Mouse (Mus musculus) heart, adult 2 months (tissue): Measurements from ENCODE around the gene Cope. TPM values are rescaled to one million over a fixed set of nuclear protein-coding genes. Genes with fewer than 3 reads are reported as not detected.
A peak's percentile ranks its signal among the peaks of the same experiment; 100 is the strongest.

Source experiments
- DNase-seq, 2 experiments: peaks; one replicate each; pipeline ENCODE4 v3.0.0; 2021
- H3K27ac ChIP-seq: fragments of 200-600 bp; 2 replicates; pipeline ENCODE4 v1.8.1; 2022
- H3K27me3 ChIP-seq: fragments of 200-500 bp; 2 replicates; pipeline ENCODE4 v1.6.1; 2012; ENCODE audit warnings: mild to moderate bottlenecking, low read length, inconsistent platforms, mixed read lengths; ENCODE audit not compliant: control insufficient read depth, insufficient read depth
- H3K36me3 ChIP-seq: fragments of 200-500 bp; 2 replicates; pipeline ENCODE4 v1.6.1; 2012; ENCODE audit warnings: low read length, inconsistent platforms; ENCODE audit not compliant: control insufficient read depth, insufficient read depth
- H3K4me1 ChIP-seq: fragments of 200-500 bp; 2 replicates; pipeline ENCODE4 v1.6.1; 2011; ENCODE audit warnings: low read length; ENCODE audit not compliant: control insufficient read depth, insufficient read depth
- H3K4me3 ChIP-seq: fragments of 200-600 bp; 2 replicates; pipeline ENCODE4 v1.8.1; 2022
- H3K79me2 ChIP-seq: fragments of 200-500 bp; replicated peaks from 2 replicates; pipeline ENCODE4 v1.6.1; 2012; ENCODE audit warnings: mild to moderate bottlenecking, inconsistent platforms, low read length, moderate library complexity, mixed read lengths; ENCODE audit not compliant: control insufficient read depth, insufficient read depth
- H3K9ac ChIP-seq: fragments of 200-500 bp; 2 replicates; pipeline ENCODE4 v1.6.1; 2012; ENCODE audit warnings: low read depth, mild to moderate bottlenecking, control low read depth, inconsistent platforms, low read length, mixed read lengths
- CTCF ChIP-seq: fragments of 200-600 bp; IDR thresholded peaks from 2 replicates; pipeline ENCODE4 v1.8.1; 2022; ENCODE audit warnings: antibody characterized with exemption, mild to moderate bottlenecking, moderate library complexity
- EP300 ChIP-seq: fragments of 200-500 bp; IDR thresholded peaks from 2 replicates; pipeline ENCODE4 v1.6.1; 2011; ENCODE audit warnings: low read depth, low read length, control low read depth; ENCODE audit not compliant: insufficient read depth
- POLR2A ChIP-seq: fragments of 200-500 bp; IDR thresholded peaks from 2 replicates; pipeline ENCODE4 v1.6.1; 2011; ENCODE audit warnings: mild to moderate bottlenecking, low read depth, low read length, control low read depth; ENCODE audit not compliant: insufficient read depth
- WGBS: fragments of 180-500 bp; shearing (Covaris S2); methylation state at CpG from one replicate; pipeline ENCODE4 v1.1.7; 2018; 5-methylcytosine and 5-hydroxymethylcytosine counted together
- intact Hi-C: fragments of 180-260 bp; cut with DNase I; formaldehyde crosslinking; loops from one replicate; pipeline ENCODE4 v1.15.1; 2025
- polyA plus RNA-seq: library from polyadenylated mRNA; depleted of rRNA; stranded (reverse); fragments of >200 nt; gene quantifications from 2 replicates; pipeline ENCODE4 v1.2.3, GENCODE M21; 2012
- total RNA-seq, 2 experiments: library from RNA; stranded (reverse); gene quantifications; 2 replicates each; pipeline ENCODE4 v1.2.3; 2021

Cope gene
- total and polyA plus RNA-seq, 3 experiments = 147 to 209 (median 155) TPM

DNA sequence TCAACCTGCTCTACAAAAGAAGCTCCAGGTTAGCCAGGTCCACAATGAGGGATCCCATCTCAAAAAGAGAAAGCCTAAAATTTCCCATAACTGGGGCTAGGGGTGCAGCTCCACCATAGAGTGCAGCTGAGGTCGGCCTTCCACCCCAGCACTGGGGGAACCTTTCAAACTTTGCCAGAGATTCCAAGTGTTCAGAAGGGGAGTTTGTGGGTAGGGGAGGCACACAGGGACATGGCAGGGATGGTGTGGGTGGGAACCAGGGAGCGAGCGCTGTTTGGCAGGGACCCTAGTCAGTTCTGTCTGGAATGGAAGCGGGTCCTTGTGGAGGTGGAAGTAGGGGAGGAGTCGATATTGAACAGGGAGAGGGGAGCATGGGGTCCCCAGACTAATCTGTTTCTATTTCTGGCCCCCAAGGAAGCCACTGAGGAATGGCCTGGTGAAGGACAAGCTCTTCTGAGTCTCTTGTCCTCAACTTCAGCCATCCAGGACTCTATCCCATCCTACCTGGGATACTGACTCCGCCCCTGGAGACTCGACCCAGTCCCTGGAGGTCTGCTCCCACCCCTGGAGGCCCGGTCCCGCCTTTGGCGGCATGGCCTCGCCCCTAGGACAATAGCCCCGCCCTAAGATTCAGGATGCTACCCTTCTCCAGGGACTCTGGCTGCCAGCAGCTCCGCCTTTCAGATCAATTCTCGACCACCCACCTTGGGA is 27.0 kb downstream of the Cope start, which contains the start of gene Gdf1:
Gene Gdf1, plus strand, starts transcription at position 694 of the 711 bp plus-strand sequence.
- H3K4me1 ChIP-seq = no peaks in the 10 kb centered on the region
- no peak for DNase-seq
- H3K79me2 ChIP-seq = no peaks in the 10 kb centered on the region
- no peaks in the 10 kb centered on the region for H3K27me3 ChIP-seq
- intact Hi-C loops = no loop called here
- H3K36me3 ChIP-seq = no peaks in the 10 kb centered on the region
- H3K27ac ChIP-seq = no peak within 1 kb of the TSS
- H3K9ac ChIP-seq = no peak within 1 kb of the TSS
- H3K4me3 ChIP-seq = no peak within 1 kb of the TSS
- TF ChIP-seq POLR2A (no peak), EP300 (no peak), CTCF (no peak)
- WGBS = 34% methylated on average over 14 of the region's 14 CpGs

DNA sequence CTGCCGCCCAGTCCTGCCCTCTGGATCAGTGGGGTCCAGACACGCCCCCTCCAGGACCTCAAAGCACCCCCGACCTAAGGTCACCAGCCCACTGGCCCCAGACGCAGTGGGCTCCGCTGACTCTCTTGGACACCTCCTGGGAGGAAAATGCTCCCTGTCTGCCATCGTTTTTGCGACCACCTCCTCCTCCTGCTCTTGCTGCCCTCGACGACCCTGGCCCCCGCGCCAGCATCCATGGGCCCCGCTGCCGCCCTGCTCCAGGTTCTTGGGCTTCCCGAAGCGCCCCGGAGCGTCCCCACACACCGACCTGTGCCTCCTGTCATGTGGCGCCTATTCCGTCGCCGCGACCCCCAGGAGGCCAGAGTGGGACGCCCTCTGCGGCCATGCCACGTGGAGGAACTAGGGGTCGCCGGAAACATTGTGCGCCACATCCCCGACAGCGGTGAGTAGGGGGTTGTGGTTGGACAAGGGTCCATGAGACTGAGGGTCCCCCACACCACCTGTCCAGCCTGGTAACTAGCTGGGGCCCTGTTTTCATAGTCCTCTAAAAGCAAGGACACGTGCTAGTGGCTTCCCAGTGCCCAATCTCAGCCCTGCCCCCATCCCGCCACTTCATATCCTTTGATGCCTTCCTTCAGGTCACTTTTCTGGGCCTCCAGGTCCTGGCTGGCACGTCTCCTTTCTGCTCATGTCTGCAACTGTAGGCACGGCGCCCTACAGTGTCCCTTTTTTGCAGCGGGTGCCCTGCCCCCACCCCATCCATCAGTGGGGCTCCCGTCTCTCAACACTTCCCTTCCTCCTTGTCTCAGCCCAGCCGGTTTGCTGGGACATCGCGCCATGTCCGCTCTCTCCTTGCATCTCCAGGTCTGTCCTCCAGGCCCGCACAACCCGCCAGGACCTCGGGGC is 27.8 kb downstream of the Cope start:
- no peaks in the 10 kb centered on the region for H3K36me3 ChIP-seq
- WGBS = 25% methylated on average over 45 of the region's 45 CpGs
- H3K4me3 ChIP-seq = no peak overlapping the region
- H3K27ac ChIP-seq = no peak overlapping the region
- H3K79me2 ChIP-seq = no peaks in the 10 kb centered on the region
- intact Hi-C loops = no loop called here
- no peaks in the 10 kb centered on the region for H3K27me3 ChIP-seq
- DNase-seq = no peak
- H3K9ac ChIP-seq = no peak overlapping the region
- TF ChIP-seq CTCF (no peak), EP300 (no peak), POLR2A (no peak)
- H3K4me1 ChIP-seq = no peaks in the 10 kb centered on the region

DNA sequence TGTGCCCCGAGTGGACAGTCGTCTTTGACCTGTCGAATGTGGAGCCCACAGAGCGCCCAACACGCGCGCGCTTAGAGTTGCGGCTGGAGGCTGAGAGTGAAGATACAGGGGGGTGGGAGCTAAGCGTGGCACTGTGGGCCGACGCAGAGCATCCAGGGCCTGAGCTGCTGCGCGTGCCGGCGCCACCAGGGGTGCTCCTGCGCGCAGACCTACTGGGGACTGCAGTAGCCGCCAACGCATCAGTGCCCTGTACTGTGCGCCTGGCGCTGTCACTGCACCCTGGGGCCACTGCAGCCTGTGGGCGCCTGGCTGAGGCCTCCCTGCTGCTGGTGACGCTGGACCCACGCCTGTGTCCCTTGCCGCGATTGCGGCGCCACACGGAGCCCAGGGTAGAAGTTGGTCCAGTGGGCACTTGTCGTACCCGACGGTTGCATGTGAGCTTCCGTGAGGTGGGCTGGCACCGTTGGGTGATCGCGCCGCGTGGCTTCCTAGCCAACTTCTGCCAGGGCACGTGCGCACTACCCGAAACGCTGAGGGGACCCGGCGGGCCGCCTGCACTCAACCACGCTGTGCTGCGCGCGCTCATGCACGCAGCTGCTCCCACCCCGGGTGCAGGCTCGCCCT is 28.5 kb downstream of the Cope start:
- intact Hi-C loops = no loop called here
- Histone ChIP-seq H3K4me3 (no peak overlapping the region), H3K27ac (no peak overlapping the region), H3K27me3 (no peaks in the 10 kb centered on the region), H3K9ac (no peak overlapping the region), H3K36me3 (no peaks in the 10 kb centered on the region), H3K4me1 (no peaks in the 10 kb centered on the region), H3K79me2 (no peaks in the 10 kb centered on the region)
- no peak for TF ChIP-seq EP300
- TF ChIP-seq CTCF = peak; percentile 36
- no peak for TF ChIP-seq POLR2A
- no peak for DNase-seq
- 62% methylated on average over 53 of the region's 53 CpGs for WGBS

- 94% methylated on average over 19 of the region's 19 CpGs for WGBS
- Histone ChIP-seq H3K27me3 (no peaks in the 10 kb centered on the region), H3K9ac (no peak overlapping the region), H3K79me2 (no peaks in the 10 kb centered on the region), H3K4me1 (no peaks in the 10 kb centered on the region), H3K36me3 (no peaks in the 10 kb centered on the region), H3K4me3 (no peak overlapping the region), H3K27ac (no peak overlapping the region)
- TF ChIP-seq EP300 = no peak
- no peak for TF ChIP-seq POLR2A
- no peak for TF ChIP-seq CTCF
- no peak for DNase-seq
- intact Hi-C loops = no loop called here
Measured at GRCm38 (mm10) chr8:70331526-70331925, 29.2 kb downstream of the Cope start.

DNA sequence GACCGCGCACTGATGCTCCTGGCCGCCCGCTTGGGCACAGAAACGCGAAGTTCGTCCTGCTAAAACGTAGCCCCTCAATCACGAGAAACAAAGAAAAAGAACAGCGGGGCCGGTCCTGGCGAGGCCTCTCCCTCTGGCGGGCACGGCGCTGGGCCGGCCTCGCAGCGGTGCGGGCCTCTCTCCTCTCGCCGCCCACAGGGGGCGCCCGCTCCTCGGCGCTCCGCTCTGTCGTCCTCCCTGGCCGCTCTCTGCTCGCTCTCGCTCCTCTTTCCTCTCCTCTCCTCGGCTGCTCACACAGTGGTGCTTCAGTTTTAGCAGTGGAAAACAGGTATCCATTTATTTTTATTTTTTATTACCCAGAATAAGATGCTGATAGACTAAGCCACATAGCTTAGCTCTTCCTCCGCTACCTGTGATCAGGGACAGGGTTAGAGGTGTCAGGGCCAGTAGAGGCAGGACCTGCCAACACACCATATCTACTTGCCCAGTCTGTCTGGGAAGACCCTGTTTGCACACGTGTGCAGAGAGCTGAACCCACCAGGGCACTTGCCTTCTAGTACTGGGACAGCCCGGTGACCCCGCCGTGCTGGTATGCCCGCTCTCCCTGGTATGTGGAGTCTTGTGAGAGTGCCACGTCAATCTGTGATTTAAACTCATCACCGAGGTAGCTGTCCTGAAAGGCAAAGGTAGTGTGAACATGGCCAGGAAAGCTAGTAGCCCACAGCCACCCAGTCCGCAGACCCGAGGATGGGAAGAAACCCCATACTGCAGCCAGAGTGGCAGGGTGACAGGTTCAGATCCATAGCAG is 30.0 kb downstream of the Cope start:
- no peaks in the 10 kb centered on the region for H3K27me3 ChIP-seq
- WGBS = 52% methylated on average over 41 of the region's 41 CpGs
- no peak overlapping the region for H3K27ac ChIP-seq
- no peaks in the 10 kb centered on the region for H3K79me2 ChIP-seq
- intact Hi-C loops = no loop called here
- H3K4me3 ChIP-seq = no peak overlapping the region
- peak; percentile 55 to 75 for DNase-seq
- H3K9ac ChIP-seq = no peak overlapping the region
- H3K36me3 ChIP-seq = no peaks in the 10 kb centered on the region
- TF ChIP-seq CTCF = peak; percentile 89
- TF ChIP-seq EP300 = no peak
- no peaks in the 10 kb centered on the region for H3K4me1 ChIP-seq
